Mouse (Mus musculus): ENCODE results near the gene Gm21962. TPM values are rescaled to one million over a fixed set of nuclear protein-coding genes. Genes with fewer than 3 reads are reported as not detected.

Gene Gm21962
- total RNA-seq, 2 experiments from 2014 or later = not detected

GRCm38 (mm10) chr3:137691503-137691902 is 20.2 kb downstream of the Gm21962 start:
- ATAC-seq (replicated peaks; ENCODE audit: low FRiP score, poor library complexity, severe bottlenecking) = no peak

- no peak for ATAC-seq (replicated peaks; ENCODE audit: low FRiP score, poor library complexity, severe bottlenecking)
These were observed 44.6 kb downstream of the Gm21962 start for GRCm38 (mm10) chr3:137715946-137716345.

- ATAC-seq (replicated peaks; ENCODE audit: low FRiP score, poor library complexity, severe bottlenecking) = no peak
These were observed 45.3 kb downstream of the Gm21962 start for GRCm38 (mm10) chr3:137716573-137717157.

Other genes starting within 250 kb of the Gm21962 start
- not detected in 2 replicates for gene Ddit4l, start 49.9 kb upstream of the Gm21962 start, total RNA-seq (2015; ENCODE audit: low replicate concordance)
- 0.39 TPM in 1 of 2 replicates, not detected in the other for gene Ddit4l, start 49.9 kb upstream of the Gm21962 start, total RNA-seq (2017; ENCODE audit: low replicate concordance)
- 951 and 1,242 TPM in 2 replicates for gene H2afz, start 193.0 kb downstream of the Gm21962 start, total RNA-seq (2015; ENCODE audit: low replicate concordance)
- 578 and 824 TPM in 2 replicates for gene H2afz, start 193.0 kb downstream of the Gm21962 start, total RNA-seq (2017; ENCODE audit: low replicate concordance)
- gene Dnajb14, start 196.2 kb downstream of the Gm21962 start, total RNA-seq (2015; ENCODE audit: low replicate concordance) = 5.0 and 7.6 TPM in 2 replicates
- gene Dnajb14, start 196.2 kb downstream of the Gm21962 start, total RNA-seq (2017; ENCODE audit: low replicate concordance) = 4.1 and 6.0 TPM in 2 replicates
- 75.0 and 88.0 TPM in 2 replicates for gene Lamtor3, start 247.0 kb downstream of the Gm21962 start, total RNA-seq (2015; ENCODE audit: low replicate concordance)
- 58.6 and 69.3 TPM in 2 replicates for gene Lamtor3, start 247.0 kb downstream of the Gm21962 start, total RNA-seq (2017; ENCODE audit: low replicate concordance)